Mouse (Mus musculus) limb, embryonic 11.5 days (tissue): ENCODE data around the gene Ggcx. TPM values are rescaled to one million over a fixed set of nuclear protein-coding genes. Genes with fewer than 3 reads are reported as not detected.

Source experiments
- ATAC-seq: fragments of 200-750 bp; cut with Nextera tagmentation; 2 replicates; pipeline ENCODE4 v1.8.0; 2017; ENCODE audit warnings: low read depth; ENCODE audit not compliant: insufficient number of reproducible peaks, low FRiP score, low TSS enrichment
- DNase-seq: peaks from one replicate; pipeline ENCODE4 v3.0.0-alpha.2; 2015; ENCODE audit warnings: low spot score
- H3K27ac ChIP-seq: fragments of 300-500 bp; sonication (generic); replicated peaks from 2 replicates; pipeline ENCODE4 v1.5.1; 2014; ENCODE audit warnings: low read depth, mild to moderate bottlenecking, low read length
- H3K27me3 ChIP-seq: fragments of 300-500 bp; sonication (generic); 2 replicates; pipeline ENCODE4 v1.6.1; 2014; ENCODE audit warnings: mild to moderate bottlenecking, low read length, mixed read lengths; ENCODE audit not compliant: control insufficient read depth, insufficient read depth
- H3K36me3 ChIP-seq: fragments of 300-500 bp; sonication (generic); 2 replicates; pipeline ENCODE4 v1.6.1; 2014; ENCODE audit warnings: mild to moderate bottlenecking, low read length, moderate library complexity, mixed read lengths; ENCODE audit not compliant: control insufficient read depth, insufficient read depth
- H3K4me1 ChIP-seq: fragments of 300-500 bp; sonication (generic); 2 replicates; pipeline ENCODE4 v1.6.1; 2014; ENCODE audit warnings: low read length, mixed read lengths; ENCODE audit not compliant: control insufficient read depth, insufficient read depth
- H3K4me2 ChIP-seq: fragments of 300-500 bp; sonication (generic); 2 replicates; pipeline ENCODE4 v1.6.1; 2014; ENCODE audit warnings: low read depth, mild to moderate bottlenecking, moderate library complexity; ENCODE audit not compliant: severe bottlenecking
- H3K4me3 ChIP-seq: fragments of 300-500 bp; sonication (generic); 2 replicates; pipeline ENCODE4 v1.5.1; 2014; ENCODE audit warnings: low read depth, low read length
- H3K9ac ChIP-seq: fragments of 300-500 bp; sonication (generic); 2 replicates; pipeline ENCODE4 v1.6.1; 2014; ENCODE audit warnings: mild to moderate bottlenecking, low read length
- H3K9me3 ChIP-seq: fragments of 300-500 bp; sonication (generic); 2 replicates; pipeline ENCODE4 v1.6.1; 2016; ENCODE audit warnings: low read length; ENCODE audit not compliant: control insufficient read depth
- WGBS: fragments of 180-500 bp; shearing (Covaris S2); extraction: QIAGEN DNeasy Blood & Tissue Kit; methylation state at CpG from one replicate; pipeline ENCODE4 v1.1.7; 2014; 5-methylcytosine and 5-hydroxymethylcytosine counted together
- polyA plus RNA-seq: library from polyadenylated mRNA; unstranded; fragments of >200 nt; fragmentation: Nextera tagmentation; extraction: Ambion mirVana; gene quantifications from 2 replicates; pipeline ENCODE4 v1.2.1, GENCODE M21; 2014

The Ggcx gene
- polyA plus RNA-seq, result 16.0 and 17.9 TPM in 2 replicates

- Histone ChIP-seq H3K27ac (no peak within 1 kb of the TSS), H3K4me2 (peak within 1 kb of the TSS; percentile 79), H3K9me3 (no peaks in the 10 kb centered on the region), H3K27me3 (no peaks in the 10 kb centered on the region), H3K4me1 (peaks cover 4% of the 10 kb centered on the region; the same call in 1 of the 2 replicates), H3K36me3 (peaks cover 8% of the 10 kb centered on the region; the same call in 1 of the 2 replicates), H3K9ac (peak within 1 kb of the TSS; percentile 82), H3K4me3 (peak within 1 kb of the TSS; percentile 80)
- DNase-seq, result peak; percentile 96
- peak; percentile 97 for ATAC-seq
- WGBS, result 2% methylated on average over 33 of the region's 33 CpGs
These were observed at the start of gene Ggcx for GRCm38 (mm10) chr6:72414076-72414756. Gene Ggcx, plus strand, starts transcription at chr6:72414308.

DNA sequence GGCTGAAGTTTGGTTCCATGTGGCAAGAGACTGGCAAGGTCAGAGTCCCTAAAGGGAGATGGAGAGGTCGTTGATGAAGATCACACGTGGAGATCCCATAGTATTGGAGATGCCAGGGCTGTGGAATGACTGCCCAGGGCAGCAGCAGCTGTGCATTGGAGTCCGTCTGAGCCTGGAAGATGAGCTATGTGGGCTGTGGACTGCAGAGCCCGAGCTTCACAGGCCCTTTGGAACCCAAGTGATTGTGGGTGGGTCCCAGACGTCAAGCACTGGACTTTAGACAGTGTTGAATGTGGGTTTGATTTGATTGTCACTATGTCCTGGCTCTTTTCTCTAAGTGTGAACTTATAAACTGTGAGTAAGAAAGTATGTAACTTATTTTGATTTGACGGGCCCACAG, 49.1 kb upstream of the Ggcx start:
- DNase-seq (no peak), ATAC-seq (no peak)
- Histone ChIP-seq H3K4me1 (no peaks in the 10 kb centered on the region; the same call in 1 of the 2 replicates), H3K9me3 (no peaks in the 10 kb centered on the region), H3K4me2 (no peak overlapping the region), H3K9ac (no peak overlapping the region), H3K36me3 (peaks cover 2% of the 10 kb centered on the region; the same call in 1 of the 2 replicates), H3K27me3 (no peaks in the 10 kb centered on the region), H3K27ac (no peak overlapping the region), H3K4me3 (no peak overlapping the region)
- 74% methylated on average over 6 of the region's 6 CpGs for WGBS

DNA sequence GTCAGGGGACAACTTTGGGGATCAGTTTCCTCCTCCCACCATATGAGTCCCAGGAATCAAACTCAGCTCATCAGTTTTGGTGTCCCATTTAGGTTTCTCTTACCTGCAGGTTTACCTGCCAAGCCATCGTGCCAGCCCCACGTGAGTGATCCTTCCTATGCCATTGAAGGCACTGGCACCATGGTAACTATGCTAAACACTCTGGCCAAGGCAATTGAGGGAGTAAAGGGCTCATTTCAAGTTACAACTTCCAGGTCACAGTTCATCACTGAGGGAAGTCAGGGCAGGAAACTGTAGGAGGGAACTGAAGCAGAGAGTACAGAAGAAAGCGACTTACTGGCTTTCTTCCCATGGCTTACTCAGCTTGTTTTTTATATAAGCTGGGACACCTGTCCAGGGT, 47.8 kb upstream of the Ggcx start:
- H3K4me2 ChIP-seq, result no peak overlapping the region
- H3K4me3 ChIP-seq, result no peak overlapping the region
- ATAC-seq (no peak), DNase-seq (no peak)
- H3K27ac ChIP-seq, result no peak overlapping the region
- no peaks in the 10 kb centered on the region for H3K27me3 ChIP-seq
- 70% methylated on average over 3 of the region's 3 CpGs for WGBS
- H3K4me1 ChIP-seq, result no peaks in the 10 kb centered on the region; the same call in 1 of the 2 replicates
- no peaks in the 10 kb centered on the region for H3K36me3 ChIP-seq
- H3K9ac ChIP-seq, result no peak overlapping the region
- H3K9me3 ChIP-seq, result no peaks in the 10 kb centered on the region

- no peaks in the 10 kb centered on the region for H3K36me3 ChIP-seq
- no peak within 1 kb of the TSS for H3K4me3 ChIP-seq
- no peaks in the 10 kb centered on the region for H3K27me3 ChIP-seq
- no peak within 1 kb of the TSS for H3K27ac ChIP-seq
- no peak within 1 kb of the TSS for H3K9ac ChIP-seq
- no peak within 1 kb of the TSS for H3K4me2 ChIP-seq
- no peak for ATAC-seq
- H3K9me3 ChIP-seq, result no peaks in the 10 kb centered on the region
- WGBS, result 75% methylated on average over 4 of the region's 4 CpGs
- no peak for DNase-seq
- no peaks in the 10 kb centered on the region for H3K4me1 ChIP-seq
These were observed 47.2 kb upstream of the Ggcx start, which contains the start of gene Rnf181 for GRCm38 (mm10) chr6:72366844-72367443. Gene Rnf181, minus strand, starts transcription at chr6:72366956.

DNA sequence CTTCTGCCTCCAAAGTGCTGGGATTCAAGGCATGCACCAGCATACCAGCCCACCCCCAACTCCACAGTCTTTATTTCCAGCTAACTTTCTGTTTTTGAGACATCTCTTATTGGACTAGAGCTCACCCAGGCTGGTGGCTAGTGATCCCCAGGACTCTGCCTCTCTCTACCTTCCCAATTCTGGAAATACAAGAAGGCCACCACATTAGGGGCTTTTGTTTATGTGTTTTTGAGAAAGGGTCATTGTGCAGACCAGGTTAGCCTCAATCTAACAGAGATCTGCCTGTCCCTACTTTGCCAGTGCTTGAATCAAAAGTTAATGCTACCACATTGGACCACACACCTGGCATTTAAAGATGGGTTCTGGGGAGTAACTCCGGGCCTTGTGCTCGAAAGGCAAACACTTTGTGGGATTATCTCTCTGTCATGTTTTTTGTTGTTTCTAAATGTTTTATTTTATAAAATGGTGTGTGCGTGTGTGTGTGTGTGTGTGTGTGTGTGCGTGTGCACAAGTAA, 46.6 kb upstream of the Ggcx start:
- Histone ChIP-seq H3K4me3 (no peak overlapping the region), H3K4me2 (no peak overlapping the region), H3K27me3 (no peaks in the 10 kb centered on the region), H3K36me3 (no peaks in the 10 kb centered on the region), H3K27ac (no peak overlapping the region), H3K9ac (no peak overlapping the region), H3K4me1 (no peaks in the 10 kb centered on the region), H3K9me3 (no peaks in the 10 kb centered on the region)
- ATAC-seq (no peak), DNase-seq (no peak)
- WGBS, result 90% methylated on average over 3 of the region's 4 CpGs

- H3K9ac ChIP-seq, result no peak overlapping the region
- H3K27me3 ChIP-seq, result no peaks in the 10 kb centered on the region
- H3K4me3 ChIP-seq, result no peak overlapping the region
- H3K36me3 ChIP-seq, result no peaks in the 10 kb centered on the region
- H3K9me3 ChIP-seq, result no peaks in the 10 kb centered on the region
- DNase-seq (no peak), ATAC-seq (no peak)
- H3K4me1 ChIP-seq, result no peaks in the 10 kb centered on the region
- whole genome bisulfite sequencing, result 71% methylated on average over 4 of the region's 4 CpGs
- H3K4me2 ChIP-seq, result no peak overlapping the region
- no peak overlapping the region for H3K27ac ChIP-seq
These were observed 44.6 kb upstream of the Ggcx start for GRCm38 (mm10) chr6:72369557-72369956.

GRCm38 (mm10) chr6:72370091-72370490, 44.0 kb upstream of the Ggcx start:
- H3K4me2 ChIP-seq, result no peak overlapping the region
- DNase-seq (no peak), ATAC-seq (no peak)
- no peak overlapping the region for H3K9ac ChIP-seq
- H3K4me3 ChIP-seq, result no peak overlapping the region
- H3K27me3 ChIP-seq, result no peaks in the 10 kb centered on the region
- no peaks in the 10 kb centered on the region for H3K9me3 ChIP-seq
- no peaks in the 10 kb centered on the region for H3K36me3 ChIP-seq
- 84% methylated on average over 12 of the region's 12 CpGs for WGBS
- no peak overlapping the region for H3K27ac ChIP-seq
- H3K4me1 ChIP-seq, result no peaks in the 10 kb centered on the region

- H3K27ac ChIP-seq, result no peak overlapping the region
- ATAC-seq, result no peak
- no peaks in the 10 kb centered on the region for H3K4me1 ChIP-seq
- H3K4me3 ChIP-seq, result no peak overlapping the region
- H3K27me3 ChIP-seq, result no peaks in the 10 kb centered on the region
- H3K36me3 ChIP-seq, result no peaks in the 10 kb centered on the region
- no peak overlapping the region for H3K9ac ChIP-seq
- no peak for DNase-seq
- WGBS, result 51% methylated on average over 5 of the region's 5 CpGs
- no peak overlapping the region for H3K4me2 ChIP-seq
- no peaks in the 10 kb centered on the region for H3K9me3 ChIP-seq
These were observed 43.0 kb upstream of the Ggcx start for GRCm38 (mm10) chr6:72371147-72371546.
